Mouse (Mus musculus) liver (tissue): ENCODE results near the gene Taf3.

ENCODE experiments used
- DNase-seq: peaks from one replicate; pipeline ENCODE4 v3.0.0-alpha.2; 2020; ENCODE audit warnings: mixed read lengths

Gene Taf3

GRCm38 (mm10) chr2:9888913-9889650, 159.3 kb downstream of the Taf3 start, which contains the start of gene 9230102O04Rik:
9230102O04Rik (minus strand) TSS chr2:9889540.
- DNase-seq, result peak; percentile 34

- no peak for DNase-seq
Measured at GRCm38 (mm10) chr2:9887636-9888035, 160.8 kb downstream of the Taf3 start.

- no peak for DNase-seq
Measured at GRCm38 (mm10) chr2:9886921-9887610, 161.3 kb downstream of the Taf3 start.

- no peak for DNase-seq
Measured at GRCm38 (mm10) chr2:9886031-9886430, 162.4 kb downstream of the Taf3 start.

- DNase-seq, result no peak
Measured at GRCm38 (mm10) chr2:9885217-9885770, 163.1 kb downstream of the Taf3 start.

GRCm38 (mm10) chr2:9884533-9885216, 163.7 kb downstream of the Taf3 start:
- no peak for DNase-seq

- DNase-seq, result no peak
Measured at GRCm38 (mm10) chr2:9883803-9884532, 164.4 kb downstream of the Taf3 start.

- DNase-seq, result no peak
Measured at GRCm38 (mm10) chr2:9882926-9883802, 165.2 kb downstream of the Taf3 start.

GRCm38 (mm10) chr2:9882371-9882925, 165.9 kb downstream of the Taf3 start:
- DNase-seq, result no peak

GRCm38 (mm10) chr2:9881611-9882023, 166.8 kb downstream of the Taf3 start:
- DNase-seq, result no peak

GRCm38 (mm10) chr2:9881051-9881591, 167.3 kb downstream of the Taf3 start, which contains the start of gene 4930412O13Rik:
4930412O13Rik (plus strand) TSS chr2:9881252.
- DNase-seq, result no peak

- no peak for DNase-seq
Measured at GRCm38 (mm10) chr2:9880271-9880670, 168.1 kb downstream of the Taf3 start.

GRCm38 (mm10) chr2:9879493-9879892, 168.9 kb downstream of the Taf3 start:
- peak; percentile 90 for DNase-seq

- no peak for DNase-seq
Measured at GRCm38 (mm10) chr2:9879092-9879491, 169.3 kb downstream of the Taf3 start.

GRCm38 (mm10) chr2:9878564-9879081, 169.8 kb downstream of the Taf3 start:
- DNase-seq, result peak; percentile 51

GRCm38 (mm10) chr2:9877966-9878563, 170.3 kb downstream of the Taf3 start:
- DNase-seq, result no peak

- no peak for DNase-seq
Measured at GRCm38 (mm10) chr2:9877326-9877690, 171.1 kb downstream of the Taf3 start.

GRCm38 (mm10) chr2:9876621-9877325, 171.6 kb downstream of the Taf3 start:
- no peak for DNase-seq

GRCm38 (mm10) chr2:9875676-9876357, 172.6 kb downstream of the Taf3 start:
- no peak for DNase-seq
